Mouse (Mus musculus) kidney, embryonic 16.5 days (tissue): ENCODE results near the gene Timm23. TPM values are rescaled to one million over a fixed set of nuclear protein-coding genes. Genes with fewer than 3 reads are reported as not detected.

Experiments used
- ATAC-seq: fragments of 200-750 bp; cut with Nextera tagmentation; 2 replicates; pipeline ENCODE4 v1.8.0; 2017; ENCODE audit warnings: moderate TSS enrichment; ENCODE audit not compliant: low FRiP score, low TSS enrichment
- H3K27ac ChIP-seq: fragments of 300-500 bp; sonication (generic); 2 replicates; pipeline ENCODE4 v1.5.1; 2014; ENCODE audit warnings: low read length
- H3K27me3 ChIP-seq: fragments of 300-500 bp; sonication (generic); 2 replicates; pipeline ENCODE4 v1.6.1; 2014; ENCODE audit warnings: low read length, control low read depth, mixed read lengths; ENCODE audit not compliant: insufficient read depth
- H3K36me3 ChIP-seq: fragments of 300-500 bp; sonication (generic); 2 replicates; pipeline ENCODE4 v1.6.1; 2014; ENCODE audit warnings: low read length, control low read depth, mixed read lengths; ENCODE audit not compliant: insufficient read depth
- H3K4me1 ChIP-seq: fragments of 300-500 bp; sonication (generic); 2 replicates; pipeline ENCODE4 v1.6.1; 2014; ENCODE audit warnings: low read length, control low read depth, mixed read lengths; ENCODE audit not compliant: insufficient read depth
- H3K4me2 ChIP-seq: fragments of 300-500 bp; sonication (generic); replicated peaks from 2 replicates; pipeline ENCODE4 v1.6.1; 2014; ENCODE audit warnings: low read depth, low read length
- H3K4me3 ChIP-seq: fragments of 300-500 bp; sonication (generic); 2 replicates; pipeline ENCODE4 v1.5.1; 2014; ENCODE audit warnings: mild to moderate bottlenecking, low read length
- H3K9ac ChIP-seq: fragments of 300-500 bp; sonication (generic); replicated peaks from 2 replicates; pipeline ENCODE4 v1.6.1; 2014; ENCODE audit warnings: low read length
- H3K9me3 ChIP-seq: fragments of 300-500 bp; sonication (generic); 2 replicates; pipeline ENCODE4 v1.6.1; 2016; ENCODE audit warnings: low read length, control low read depth
- WGBS: fragments of 180-500 bp; shearing (Covaris S2); extraction: QIAGEN DNeasy Blood & Tissue Kit; methylation state at CpG from one replicate; pipeline ENCODE4 v1.1.7; 2014; 5-methylcytosine and 5-hydroxymethylcytosine counted together
- polyA plus RNA-seq: library from polyadenylated mRNA; unstranded; fragments of >200 nt; fragmentation: Nextera tagmentation; extraction: Ambion mirVana; gene quantifications from 2 replicates; pipeline ENCODE4 v1.2.1, GENCODE M21; 2015

Gene Timm23
- polyA plus RNA-seq, 1 experiment from 2014 or later = 302 TPM

DNA sequence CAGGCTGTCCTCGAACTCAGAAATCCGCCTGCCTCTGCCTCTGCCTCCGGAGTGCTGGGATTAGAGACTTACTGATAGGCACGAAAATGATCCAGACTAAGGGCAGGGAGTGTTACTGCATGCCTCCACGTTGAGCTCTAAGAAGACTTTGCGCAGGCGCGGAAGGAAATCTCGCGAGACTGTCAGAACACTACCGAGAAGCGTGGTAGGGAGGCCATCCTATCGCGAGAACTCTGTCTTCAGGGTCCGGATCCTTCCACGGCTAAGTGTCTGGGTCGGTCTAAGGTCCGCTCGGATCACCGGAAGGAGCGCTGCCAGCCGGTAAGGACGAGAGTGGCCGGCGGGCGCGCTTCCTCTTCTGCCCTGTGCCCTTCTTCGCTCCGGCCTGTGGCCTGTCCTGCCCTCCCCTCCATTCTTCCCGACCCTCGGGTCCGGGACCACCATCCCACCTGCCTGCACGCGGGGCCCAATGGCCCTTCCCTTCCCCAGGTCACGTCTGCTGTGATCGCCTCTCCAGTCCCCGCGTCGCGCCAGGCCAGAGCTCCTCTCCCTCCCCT lies 41.9 kb downstream of the Timm23 start, which contains the start of gene Ncoa4:
Gene Ncoa4, plus strand, starts transcription at position 176 of the 557 bp plus-strand sequence.
- Histone ChIP-seq H3K4me3 (peak within 1 kb of the TSS; percentile 92), H3K9me3 (no peaks in the 10 kb centered on the region), H3K36me3 (no peaks in the 10 kb centered on the region), H3K9ac (peak within 1 kb of the TSS; percentile 90), H3K27me3 (no peaks in the 10 kb centered on the region), H3K4me2 (peak within 1 kb of the TSS; percentile 91), H3K27ac (peak within 1 kb of the TSS; percentile 85), H3K4me1 (peaks cover 17% of the 10 kb centered on the region)
- peak; percentile 98 for ATAC-seq
- under 1% methylated on average over 40 of the region's 40 CpGs for WGBS

DNA sequence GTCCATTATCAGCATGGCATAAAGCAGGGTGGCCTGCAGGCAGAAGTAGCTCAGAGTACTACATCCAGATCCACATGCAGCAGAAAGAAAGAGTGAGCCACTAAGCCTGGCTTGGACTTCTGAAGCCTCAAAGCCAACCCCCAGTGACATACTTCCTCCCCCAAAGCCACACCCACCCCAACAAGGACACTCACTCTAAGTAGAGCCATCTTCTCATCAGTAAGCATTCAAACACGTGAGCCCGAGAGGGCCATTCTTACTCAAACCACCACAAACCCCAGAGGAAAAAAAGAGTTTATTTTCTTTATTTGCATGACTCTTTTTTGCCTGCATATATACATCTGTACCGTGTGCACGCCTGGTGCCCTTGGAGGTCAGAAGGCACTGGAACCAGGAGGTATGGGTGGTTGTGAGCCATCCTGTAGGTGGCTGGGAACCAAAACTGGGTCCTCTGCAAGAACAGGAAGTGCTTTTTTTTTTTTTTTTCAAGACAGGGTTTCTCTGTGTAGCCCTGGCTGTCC lies 42.5 kb downstream of the Timm23 start:
- peak overlapping the region; percentile 91 for H3K4me2 ChIP-seq
- H3K4me3 ChIP-seq = peak overlapping the region; percentile 92
- WGBS = 34% methylated on average over 4 of the region's 4 CpGs
- H3K27me3 ChIP-seq = no peaks in the 10 kb centered on the region
- 0 out of 2 replicates have a peak overlapping the region, but pooled peaks have one; percentile 45 for H3K27ac ChIP-seq
- H3K4me1 ChIP-seq = peaks cover 14% of the 10 kb centered on the region
- peak overlapping the region; percentile 90 for H3K9ac ChIP-seq
- no peaks in the 10 kb centered on the region for H3K36me3 ChIP-seq
- no peaks in the 10 kb centered on the region for H3K9me3 ChIP-seq
- peak; percentile 40; the same call in 1 of the 2 replicates for ATAC-seq

DNA sequence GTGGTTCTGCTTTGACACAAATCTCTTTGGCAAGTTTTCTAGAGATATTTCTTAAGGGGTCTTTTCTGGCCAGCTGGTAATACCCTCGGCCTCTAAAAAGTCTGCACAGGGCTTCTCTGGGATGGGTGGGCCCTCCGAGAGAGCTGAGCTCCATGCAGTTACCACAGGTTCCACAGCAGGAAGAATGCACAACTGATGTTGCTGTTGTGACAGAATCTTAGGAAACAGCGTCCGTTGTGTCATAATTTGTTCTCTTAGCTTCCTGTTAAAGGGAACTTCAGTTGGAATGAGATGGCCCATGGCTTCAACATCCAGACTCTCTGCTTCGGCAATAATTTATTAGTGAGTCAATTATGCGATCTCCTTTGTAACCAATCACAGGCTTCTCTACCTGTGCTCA lies 46.9 kb downstream of the Timm23 start:
- Histone ChIP-seq H3K27ac (no peak overlapping the region), H3K36me3 (no peaks in the 10 kb centered on the region), H3K4me1 (no peaks in the 10 kb centered on the region), H3K9ac (no peak overlapping the region), H3K27me3 (no peaks in the 10 kb centered on the region), H3K4me3 (no peak overlapping the region), H3K4me2 (no peak overlapping the region), H3K9me3 (no peaks in the 10 kb centered on the region)
- ATAC-seq = no peak
- WGBS = 90% methylated on average over 6 of the region's 6 CpGs

DNA sequence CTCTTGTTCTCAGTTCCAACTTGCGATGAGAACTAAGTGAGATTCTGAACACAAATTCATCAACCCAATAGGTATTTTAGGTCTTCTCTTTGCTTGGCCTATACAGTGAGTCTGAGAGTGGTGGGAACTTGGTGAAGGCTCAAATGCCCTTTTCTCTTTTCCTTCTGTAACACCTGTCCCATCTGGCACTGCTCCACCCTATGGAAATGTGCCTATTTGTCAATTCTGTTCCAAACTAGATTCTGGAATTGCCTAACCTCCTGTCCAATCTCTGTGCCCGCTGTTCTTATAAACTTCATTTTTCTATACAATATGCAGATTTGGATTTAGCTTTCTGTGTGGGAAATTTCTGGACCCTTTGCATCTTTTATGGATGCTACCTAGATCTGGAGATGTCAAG lies 48.5 kb downstream of the Timm23 start:
- no peak for ATAC-seq
- Histone ChIP-seq H3K4me1 (no peaks in the 10 kb centered on the region), H3K4me2 (no peak overlapping the region), H3K9me3 (0 out of 2 replicates have a peak, but pooled peaks cover under 1% of the 10 kb centered on the region), H3K9ac (no peak overlapping the region), H3K27ac (no peak overlapping the region), H3K4me3 (no peak overlapping the region), H3K36me3 (no peaks in the 10 kb centered on the region), H3K27me3 (no peaks in the 10 kb centered on the region)
- WGBS = 100% methylated on average over 2 of the region's 2 CpGs

DNA sequence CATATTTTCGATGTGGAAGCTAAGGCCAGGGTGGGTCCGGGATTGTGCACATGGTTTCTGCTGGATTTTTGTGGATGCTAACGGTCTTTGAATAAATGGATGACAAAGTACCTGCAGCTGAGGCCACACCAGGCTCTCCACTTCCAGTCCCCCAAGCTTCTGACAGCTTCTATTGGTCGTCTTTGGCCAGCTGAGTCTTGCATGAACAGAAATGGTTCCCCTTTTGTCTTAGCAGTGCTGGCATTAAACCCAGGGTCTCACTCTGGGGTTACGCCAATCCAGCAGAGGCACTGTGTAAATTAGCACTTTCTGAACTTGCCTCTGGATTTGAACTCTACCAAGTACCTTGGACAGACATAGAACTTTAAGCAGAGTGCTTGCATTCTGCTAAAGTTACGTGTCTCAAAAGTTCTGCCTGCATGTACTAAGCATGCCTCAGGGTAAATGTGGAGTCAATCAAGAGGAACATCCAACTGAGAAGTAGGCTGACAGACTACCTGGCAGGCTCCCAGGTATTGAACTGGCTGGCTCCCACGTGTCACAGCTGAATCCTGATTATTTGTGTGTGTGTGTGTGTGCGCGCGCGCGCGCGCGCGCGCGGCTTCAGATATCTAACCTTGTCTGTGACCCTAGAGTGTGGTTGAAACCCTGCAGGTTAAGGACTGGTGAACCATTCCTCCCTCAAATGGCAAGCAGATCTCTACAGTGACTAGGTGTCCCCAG lies 49.3 kb downstream of the Timm23 start:
- peaks cover 6% of the 10 kb centered on the region; the same call in 1 of the 2 replicates for H3K9me3 ChIP-seq
- no peaks in the 10 kb centered on the region for H3K4me1 ChIP-seq
- no peak for ATAC-seq
- H3K36me3 ChIP-seq = no peaks in the 10 kb centered on the region
- H3K4me3 ChIP-seq = no peak overlapping the region
- WGBS = 89% methylated on average over 18 of the region's 18 CpGs
- H3K4me2 ChIP-seq = no peak overlapping the region
- no peak overlapping the region for H3K9ac ChIP-seq
- H3K27ac ChIP-seq = no peak overlapping the region
- H3K27me3 ChIP-seq = no peaks in the 10 kb centered on the region

DNA sequence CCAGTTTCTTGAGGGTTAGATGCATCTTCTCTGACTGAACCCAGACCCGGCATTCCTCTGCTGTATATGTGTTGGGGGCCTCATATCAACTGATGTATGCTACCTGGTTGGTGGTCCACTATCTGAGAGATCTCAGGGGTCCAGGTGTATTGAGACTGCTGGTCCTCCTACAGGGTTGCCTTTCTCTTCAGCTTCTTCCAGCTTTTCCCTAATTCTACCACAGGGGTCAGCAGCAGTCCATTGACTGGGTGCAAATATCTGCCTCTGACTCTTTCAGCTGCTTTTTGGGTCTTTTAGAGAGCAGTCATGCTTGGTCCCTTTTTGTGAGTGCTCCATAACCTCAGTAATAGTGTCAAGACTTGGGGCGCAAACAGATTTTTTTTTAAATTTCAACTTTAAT lies 50.8 kb downstream of the Timm23 start:
- no peak overlapping the region for H3K4me2 ChIP-seq
- no peak overlapping the region for H3K27ac ChIP-seq
- no peaks in the 10 kb centered on the region for H3K36me3 ChIP-seq
- no peaks in the 10 kb centered on the region for H3K27me3 ChIP-seq
- H3K9me3 ChIP-seq = peaks cover 11% of the 10 kb centered on the region; the same call in 1 of the 2 replicates
- ATAC-seq = no peak
- H3K4me3 ChIP-seq = no peak overlapping the region
- H3K9ac ChIP-seq = no peak overlapping the region
- H3K4me1 ChIP-seq = no peaks in the 10 kb centered on the region
- 90% methylated on average over 2 of the region's 2 CpGs for WGBS

DNA sequence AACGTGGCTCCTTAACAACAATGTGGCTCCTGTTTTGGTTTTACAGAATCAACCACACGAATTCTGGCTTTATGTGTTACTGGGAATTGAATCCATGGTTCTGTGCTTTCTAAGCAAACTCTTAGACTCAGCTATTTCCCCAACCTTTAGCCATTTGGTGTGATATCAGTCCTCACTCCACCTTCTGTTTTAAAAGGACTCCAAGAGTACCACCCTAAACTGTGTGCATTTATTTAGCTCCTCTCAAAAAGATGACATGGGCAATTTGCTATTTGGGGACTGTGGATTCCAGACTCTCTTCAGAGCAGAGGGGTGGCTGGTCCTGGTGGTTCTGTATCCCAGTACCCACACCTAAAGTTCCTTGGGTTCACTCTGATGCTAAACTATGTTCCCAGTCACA lies 55.1 kb downstream of the Timm23 start:
- no peaks in the 10 kb centered on the region for H3K36me3 ChIP-seq
- WGBS = 62% methylated on average over 2 of the region's 2 CpGs
- no peaks in the 10 kb centered on the region for H3K4me1 ChIP-seq
- H3K27ac ChIP-seq = no peak overlapping the region
- no peak overlapping the region for H3K9ac ChIP-seq
- H3K9me3 ChIP-seq = peaks cover 11% of the 10 kb centered on the region; the same call in 1 of the 2 replicates
- H3K27me3 ChIP-seq = no peaks in the 10 kb centered on the region
- H3K4me3 ChIP-seq = no peak overlapping the region
- H3K4me2 ChIP-seq = no peak overlapping the region
- no peak for ATAC-seq

DNA sequence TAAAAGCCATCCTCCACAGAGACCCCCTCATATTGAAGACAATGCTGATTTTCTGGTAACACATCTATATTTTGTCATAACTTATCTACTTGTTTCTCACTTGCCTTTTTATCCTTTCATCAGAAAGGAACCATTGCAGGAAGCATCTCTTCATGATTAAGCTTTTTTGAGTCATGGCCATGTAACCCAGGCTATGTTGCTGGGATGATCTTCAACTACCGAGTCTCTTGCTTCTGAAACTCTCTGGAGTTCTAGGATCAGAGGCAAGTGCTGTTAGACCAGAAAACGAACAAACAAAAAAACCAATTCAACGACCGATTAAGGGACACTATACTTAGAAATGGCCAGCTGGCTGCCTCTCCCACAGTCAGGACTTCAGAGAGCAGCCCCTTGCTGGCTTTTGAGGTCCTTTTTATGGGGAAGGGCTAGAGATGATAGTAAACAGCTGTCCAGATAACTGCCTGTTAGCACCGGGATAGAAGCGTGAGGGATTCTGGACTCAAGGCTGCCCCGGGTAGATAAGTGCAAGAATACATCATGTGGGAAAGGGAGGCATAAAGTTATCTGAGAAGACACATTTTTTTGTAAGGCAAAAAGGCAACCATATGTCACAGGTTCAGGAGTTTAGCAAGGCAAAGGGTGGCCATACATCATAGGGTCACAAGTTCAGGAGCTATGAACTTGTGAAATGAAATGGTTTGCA lies 55.7 kb downstream of the Timm23 start:
- 50% methylated on average over 7 of the region's 7 CpGs for WGBS
- no peak overlapping the region for H3K27ac ChIP-seq
- H3K9me3 ChIP-seq = peaks cover 11% of the 10 kb centered on the region; the same call in 1 of the 2 replicates
- H3K4me3 ChIP-seq = no peak overlapping the region
- no peak for ATAC-seq
- H3K27me3 ChIP-seq = no peaks in the 10 kb centered on the region
- H3K9ac ChIP-seq = no peak overlapping the region
- H3K4me2 ChIP-seq = no peak overlapping the region
- H3K4me1 ChIP-seq = no peaks in the 10 kb centered on the region
- no peaks in the 10 kb centered on the region for H3K36me3 ChIP-seq

DNA sequence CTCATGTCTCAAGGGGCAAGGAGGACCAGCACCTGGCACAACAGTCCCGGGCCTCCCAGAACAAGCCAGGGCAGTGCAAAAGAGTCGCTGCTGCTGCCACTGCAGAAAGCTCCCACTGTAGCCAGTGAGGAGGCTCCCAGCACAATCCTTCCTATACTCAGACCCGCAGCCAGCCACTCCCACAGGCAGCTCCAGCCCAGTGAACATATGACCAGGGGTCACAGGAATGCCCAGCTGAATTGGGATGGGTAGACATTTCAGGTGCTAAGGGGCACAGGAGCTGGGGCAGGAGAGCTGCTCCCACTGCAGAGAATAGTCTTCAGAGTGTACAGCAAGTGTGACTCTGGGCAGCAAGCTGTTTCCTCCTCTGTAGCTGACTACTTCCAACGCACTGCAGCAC lies 56.3 kb downstream of the Timm23 start:
- no peak for ATAC-seq
- Histone ChIP-seq H3K9me3 (peaks cover 11% of the 10 kb centered on the region; the same call in 1 of the 2 replicates), H3K27me3 (no peaks in the 10 kb centered on the region), H3K36me3 (no peaks in the 10 kb centered on the region), H3K27ac (no peak overlapping the region), H3K4me2 (no peak overlapping the region), H3K4me3 (no peak overlapping the region), H3K9ac (no peak overlapping the region), H3K4me1 (no peaks in the 10 kb centered on the region)
- 52% methylated on average over 4 of the region's 4 CpGs for WGBS
